Mouse (Mus musculus) hindbrain, postnatal 0 days (tissue): Measurements from ENCODE around the gene Dbi. TPM values are rescaled to one million over a fixed set of nuclear protein-coding genes. Genes with fewer than 3 reads are reported as not detected.

Experiments
- ATAC-seq: fragments of 200-750 bp; cut with Nextera tagmentation; 2 replicates; pipeline ENCODE4 v1.8.0; 2017; ENCODE audit warnings: mild to moderate bottlenecking, moderate TSS enrichment, moderate library complexity
- DNase-seq: peaks from one replicate; pipeline ENCODE4 v3.0.0-alpha.2; 2015; ENCODE audit warnings: low spot score
- H3K27ac ChIP-seq: fragments of 300-500 bp; sonication (generic); 2 replicates; pipeline ENCODE4 v1.5.1; 2014; ENCODE audit warnings: mild to moderate bottlenecking
- H3K27me3 ChIP-seq: fragments of 300-500 bp; sonication (generic); 2 replicates; pipeline ENCODE4 v1.6.1; 2014; ENCODE audit warnings: low read length, mixed read lengths; ENCODE audit not compliant: insufficient read depth
- H3K36me3 ChIP-seq: fragments of 300-500 bp; sonication (generic); 2 replicates; pipeline ENCODE4 v1.6.1; 2014; ENCODE audit warnings: low read length, mixed read lengths; ENCODE audit not compliant: insufficient read depth
- H3K4me1 ChIP-seq: fragments of 300-500 bp; sonication (generic); 2 replicates; pipeline ENCODE4 v1.6.1; 2014; ENCODE audit warnings: antibody characterized with exemption, low read length, mixed read lengths; ENCODE audit not compliant: insufficient read depth
- H3K4me2 ChIP-seq: fragments of 300-500 bp; sonication (generic); 2 replicates; pipeline ENCODE4 v1.6.1; 2014; ENCODE audit warnings: low read depth, mild to moderate bottlenecking, low read length, moderate library complexity, mixed read lengths
- H3K4me3 ChIP-seq: fragments of 300-500 bp; sonication (generic); 2 replicates; pipeline ENCODE4 v1.5.1; 2014; ENCODE audit warnings: low read length
- H3K9ac ChIP-seq: fragments of 300-500 bp; sonication (generic); replicated peaks from 2 replicates; pipeline ENCODE4 v1.6.1; 2014; ENCODE audit warnings: mild to moderate bottlenecking, low read length, moderate library complexity, mixed read lengths
- H3K9me3 ChIP-seq: fragments of 300-500 bp; sonication (generic); 2 replicates; pipeline ENCODE4 v1.6.1; 2016; ENCODE audit warnings: low read length, mixed read lengths
- CTCF ChIP-seq: IDR thresholded peaks from 2 replicates; pipeline ENCODE4 v1.5.1; 2016; ENCODE audit warnings: antibody characterized with exemption, control low read depth, low read depth
- whole genome bisulfite sequencing: fragments of 180-500 bp; shearing (Covaris S2); extraction: QIAGEN DNeasy Blood & Tissue Kit; methylation state at CpG from one replicate; pipeline ENCODE4 v1.1.7; 2014; 5-methylcytosine and 5-hydroxymethylcytosine counted together
- polyA plus RNA-seq: library from polyadenylated mRNA; unstranded; fragments of >200 nt; fragmentation: Nextera tagmentation; extraction: Ambion mirVana; gene quantifications from 2 replicates; pipeline ENCODE4 v1.2.1, GENCODE M21; 2015
- total RNA-seq: library from RNA; depleted of rRNA; stranded (reverse); fragments of >200 nt; gene quantifications from 2 replicates; pipeline ENCODE4 v1.2.3, GENCODE M21; 2014

Gene Dbi
- total and polyA plus RNA-seq, 2 experiments from 2014 or later: 529 to 2,773 TPM

GRCm38 (mm10) chr1:120158474-120159127, 37.7 kb upstream of the Dbi start:
- ATAC-seq (no peak), DNase-seq (no peak)
- Histone ChIP-seq H3K27ac (no peak overlapping the region), H3K27me3 (no peaks in the 10 kb centered on the region), H3K9ac (no peak overlapping the region), H3K9me3 (no peaks in the 10 kb centered on the region), H3K4me2 (no peak overlapping the region), H3K4me1 (no peaks in the 10 kb centered on the region), H3K4me3 (no peak overlapping the region), H3K36me3 (no peaks in the 10 kb centered on the region)
- TF ChIP-seq CTCF: no peak
- WGBS: 93% methylated on average over 9 of the region's 9 CpGs

GRCm38 (mm10) chr1:120155325-120155724, 34.4 kb upstream of the Dbi start:
- no peaks in the 10 kb centered on the region for H3K9me3 ChIP-seq
- no peak overlapping the region for H3K27ac ChIP-seq
- no peak overlapping the region for H3K9ac ChIP-seq
- H3K4me2 ChIP-seq: no peak overlapping the region
- DNase-seq (peak; percentile 56), ATAC-seq (no peak)
- 15% methylated on average over 1 of the region's 1 CpGs for WGBS
- no peak overlapping the region for H3K4me3 ChIP-seq
- no peaks in the 10 kb centered on the region for H3K4me1 ChIP-seq
- no peaks in the 10 kb centered on the region for H3K36me3 ChIP-seq
- H3K27me3 ChIP-seq: no peaks in the 10 kb centered on the region
- TF ChIP-seq CTCF: peak; percentile 78

GRCm38 (mm10) chr1:120154232-120154631, 33.4 kb upstream of the Dbi start:
- no peak overlapping the region for H3K27ac ChIP-seq
- H3K9ac ChIP-seq: no peak overlapping the region
- no peak overlapping the region for H3K4me3 ChIP-seq
- no peak overlapping the region for H3K4me2 ChIP-seq
- no peaks in the 10 kb centered on the region for H3K36me3 ChIP-seq
- ATAC-seq: no peak
- H3K9me3 ChIP-seq: no peaks in the 10 kb centered on the region
- H3K27me3 ChIP-seq: no peaks in the 10 kb centered on the region
- H3K4me1 ChIP-seq: no peaks in the 10 kb centered on the region
- peak; percentile 69 for TF ChIP-seq CTCF
- DNase-seq: peak; percentile 54

- TF ChIP-seq CTCF: peak; percentile 58
- Histone ChIP-seq H3K36me3 (no peaks in the 10 kb centered on the region), H3K4me3 (no peak overlapping the region), H3K4me1 (0 out of 2 replicates have a peak, but pooled peaks cover 5% of the 10 kb centered on the region), H3K27me3 (no peaks in the 10 kb centered on the region), H3K9me3 (no peaks in the 10 kb centered on the region), H3K4me2 (no peak overlapping the region), H3K27ac (no peak overlapping the region), H3K9ac (no peak overlapping the region)
- DNase-seq: peak; percentile 40
- ATAC-seq: no peak
Observed at GRCm38 (mm10) chr1:120146994-120147393, 26.1 kb upstream of the Dbi start.

- TF ChIP-seq CTCF: no peak
- no peaks in the 10 kb centered on the region for H3K27me3 ChIP-seq
- 0 out of 2 replicates have a peak, but pooled peaks cover 5% of the 10 kb centered on the region for H3K4me1 ChIP-seq
- no peak overlapping the region for H3K9ac ChIP-seq
- H3K36me3 ChIP-seq: no peaks in the 10 kb centered on the region
- 84% methylated on average over 8 of the region's 8 CpGs for WGBS
- no peak for DNase-seq
- H3K4me3 ChIP-seq: no peak overlapping the region
- no peak overlapping the region for H3K4me2 ChIP-seq
- no peak for ATAC-seq
- H3K27ac ChIP-seq: no peak overlapping the region
- H3K9me3 ChIP-seq: no peaks in the 10 kb centered on the region
Observed at GRCm38 (mm10) chr1:120145527-120146216, 24.8 kb upstream of the Dbi start.

GRCm38 (mm10) chr1:120142551-120142950, 21.7 kb upstream of the Dbi start:
- no peak overlapping the region for H3K4me2 ChIP-seq
- no peaks in the 10 kb centered on the region for H3K9me3 ChIP-seq
- TF ChIP-seq CTCF: no peak
- H3K27me3 ChIP-seq: no peaks in the 10 kb centered on the region
- peak; percentile 77 for ATAC-seq
- no peak overlapping the region for H3K4me3 ChIP-seq
- H3K9ac ChIP-seq: no peak overlapping the region
- 0 out of 2 replicates have a peak, but pooled peaks cover 5% of the 10 kb centered on the region for H3K4me1 ChIP-seq
- H3K36me3 ChIP-seq: no peaks in the 10 kb centered on the region
- peak; percentile 81 for DNase-seq
- 38% methylated on average over 5 of the region's 5 CpGs for WGBS
- H3K27ac ChIP-seq: no peak overlapping the region

- no peak for TF ChIP-seq CTCF
- 84% methylated on average over 9 of the region's 9 CpGs for WGBS
- no peak for ATAC-seq
Observed at GRCm38 (mm10) chr1:120140144-120140693, 19.3 kb upstream of the Dbi start.

More at GRCm38 (mm10) chr1:120140144-120140693, 19.3 kb upstream of the Dbi start:
- no peak overlapping the region for H3K4me3 ChIP-seq
- H3K36me3 ChIP-seq: no peaks in the 10 kb centered on the region
- no peak for DNase-seq
- H3K9ac ChIP-seq: no peak overlapping the region
- no peaks in the 10 kb centered on the region for H3K9me3 ChIP-seq
- H3K4me2 ChIP-seq: no peak overlapping the region
- no peaks in the 10 kb centered on the region for H3K27me3 ChIP-seq
- H3K4me1 ChIP-seq: 0 out of 2 replicates have a peak, but pooled peaks cover 5% of the 10 kb centered on the region
- H3K27ac ChIP-seq: no peak overlapping the region
